Mouse (Mus musculus): ENCODE results near the gene Pitpnc1. TPM values are rescaled to one million over a fixed set of nuclear protein-coding genes. Genes with fewer than 3 reads are reported as not detected.

Pitpnc1 gene
- polyA plus RNA-seq, 1 experiment: not detected

DNA sequence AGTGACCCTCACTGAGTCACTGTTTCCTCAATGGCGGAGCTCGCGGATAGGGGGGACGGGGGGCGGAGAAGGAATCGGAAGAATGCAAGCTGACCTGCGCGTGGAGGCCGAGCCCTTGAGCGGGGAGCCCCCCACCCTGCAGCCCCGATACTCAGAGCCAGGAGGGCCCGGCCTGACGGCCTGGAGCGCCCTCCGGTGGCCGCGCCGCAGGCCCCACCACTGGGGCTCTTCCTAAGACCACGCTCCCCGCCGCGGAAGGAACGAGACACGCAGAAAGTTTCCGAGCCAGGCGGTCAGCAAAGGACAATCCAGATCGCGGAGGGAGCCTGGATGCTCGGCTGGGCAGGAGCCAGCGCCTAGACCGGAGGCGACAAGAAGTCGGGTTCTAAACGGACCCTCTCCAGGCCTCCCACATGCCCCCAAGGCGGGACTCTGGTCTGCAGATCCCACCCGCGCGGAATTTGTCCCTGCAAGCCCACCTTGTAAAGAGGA, 1.4 kb downstream of the Pitpnc1 start:
- TF ChIP-seq CTCF (IDR thresholded peaks at IDR 0.05; ENCODE audit: insufficient read depth, low read depth, low read length) (peak; percentile 99), POLR2A (IDR thresholded peaks at IDR 0.05; ENCODE audit: insufficient read depth, low read depth, low read length) (0 out of 2 replicates have a peak, but pooled peaks have one; percentile 28)

DNA sequence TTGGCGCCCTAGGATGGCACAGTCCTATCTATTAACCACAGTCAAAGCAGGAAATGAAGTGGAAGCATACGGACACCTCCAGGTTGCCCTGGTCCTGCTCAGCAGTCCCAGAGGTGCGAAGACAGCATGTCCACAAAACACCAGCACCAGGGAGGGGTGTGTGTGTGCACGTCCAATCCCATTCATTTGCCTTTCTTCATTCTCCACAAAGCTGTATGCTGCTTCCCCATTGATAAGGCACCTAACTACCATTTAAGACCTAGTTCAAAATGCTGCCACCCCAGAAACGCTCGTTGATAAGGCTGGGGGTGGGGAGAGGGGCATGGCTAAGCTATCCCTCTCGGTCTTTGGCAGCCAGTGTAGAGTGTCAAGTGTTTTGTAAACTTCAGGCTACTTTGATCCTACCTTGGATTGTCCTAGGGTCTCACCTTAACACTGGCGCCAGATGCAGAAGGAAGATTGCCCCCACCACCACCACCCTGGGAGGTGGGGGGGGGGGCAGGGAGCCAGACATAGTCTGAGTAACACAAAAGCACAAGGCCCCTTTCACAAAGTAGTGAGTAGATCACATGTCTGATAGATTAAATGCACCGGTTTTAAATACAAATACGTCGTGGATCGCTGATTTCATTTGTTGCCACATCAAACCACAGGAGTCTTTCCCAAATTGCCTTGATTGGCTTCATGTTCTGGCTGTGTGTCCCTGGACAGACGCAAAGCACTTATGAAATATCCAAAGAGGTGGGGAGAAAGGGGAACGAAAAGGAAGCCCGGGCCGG, 2.1 kb downstream of the Pitpnc1 start:
- TF ChIP-seq POLR2A (IDR thresholded peaks at IDR 0.05; ENCODE audit: insufficient read depth, low read depth, low read length) (no peak), CTCF (IDR thresholded peaks at IDR 0.05; ENCODE audit: insufficient read depth, low read depth, low read length) (no peak)
- 20% methylated on average over 16 of the region's 16 CpGs for WGBS
- Histone ChIP-seq H3K4me3 (ENCODE audit: insufficient read depth, low read depth, low read length) (peak overlapping the region; percentile 84), H3K4me1 (ENCODE audit: control insufficient read depth, insufficient read depth, low read length) (peaks cover 7% of the 10 kb centered on the region), H3K27ac (ENCODE audit: insufficient read depth, low read depth, low read length) (peak overlapping the region; percentile 4; the same call in 1 of the 2 replicates)

More for the DNA sequence above, 1.4 kb downstream of the Pitpnc1 start:
- H3K27ac ChIP-seq (ENCODE audit: insufficient read depth, low read depth, low read length): peak overlapping the region; percentile 27
- H3K4me3 ChIP-seq (ENCODE audit: insufficient read depth, low read depth, low read length): peak overlapping the region; percentile 84
- under 1% methylated on average over 38 of the region's 38 CpGs for WGBS
- H3K4me1 ChIP-seq (ENCODE audit: control insufficient read depth, insufficient read depth, low read length): peaks cover 7% of the 10 kb centered on the region

DNA sequence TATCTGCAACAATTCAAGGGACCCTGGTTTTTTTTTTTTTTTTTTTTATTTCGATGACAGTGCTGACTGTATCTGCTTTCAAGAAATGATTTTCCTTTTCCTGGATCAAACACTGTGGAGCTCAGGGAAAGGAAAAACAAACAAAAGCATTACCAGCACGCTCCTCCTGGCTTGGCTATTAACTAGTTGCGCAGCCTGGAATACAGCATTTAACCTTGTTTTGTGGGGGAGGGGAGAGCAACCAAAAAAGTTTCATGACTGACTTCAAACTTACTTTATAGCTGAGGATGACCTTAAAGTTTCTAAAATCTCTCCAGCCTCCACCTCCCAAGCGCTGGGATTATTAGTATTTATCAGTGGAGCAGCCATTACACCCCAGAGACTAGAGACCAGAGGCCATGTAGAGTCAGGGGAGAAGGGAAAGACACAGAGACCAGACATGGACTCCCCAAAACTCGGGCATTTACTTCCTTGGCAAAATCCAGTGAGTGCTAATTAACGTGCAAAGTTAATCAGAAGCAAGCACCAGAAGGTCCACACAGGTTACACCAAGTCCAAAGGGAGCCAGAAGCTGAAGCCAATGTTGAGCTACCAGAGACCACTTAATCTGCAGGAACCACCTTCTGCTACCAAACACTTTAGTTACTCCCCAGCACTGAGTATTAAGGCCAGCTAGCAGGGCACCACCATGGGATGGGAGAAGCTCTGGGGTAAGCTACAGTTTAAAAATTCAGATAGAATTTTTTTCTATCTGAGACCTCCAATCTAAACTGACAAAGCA, 3.7 kb downstream of the Pitpnc1 start:
- peaks cover 7% of the 10 kb centered on the region for H3K4me1 ChIP-seq (ENCODE audit: control insufficient read depth, insufficient read depth, low read length)
- H3K27ac ChIP-seq (ENCODE audit: insufficient read depth, low read depth, low read length): no peak overlapping the region
- TF ChIP-seq POLR2A (IDR thresholded peaks at IDR 0.05; ENCODE audit: insufficient read depth, low read depth, low read length) (no peak), CTCF (IDR thresholded peaks at IDR 0.05; ENCODE audit: insufficient read depth, low read depth, low read length) (no peak)
- H3K4me3 ChIP-seq (ENCODE audit: insufficient read depth, low read depth, low read length): no peak overlapping the region
- whole genome bisulfite sequencing: 72% methylated on average over 6 of the region's 6 CpGs

DNA sequence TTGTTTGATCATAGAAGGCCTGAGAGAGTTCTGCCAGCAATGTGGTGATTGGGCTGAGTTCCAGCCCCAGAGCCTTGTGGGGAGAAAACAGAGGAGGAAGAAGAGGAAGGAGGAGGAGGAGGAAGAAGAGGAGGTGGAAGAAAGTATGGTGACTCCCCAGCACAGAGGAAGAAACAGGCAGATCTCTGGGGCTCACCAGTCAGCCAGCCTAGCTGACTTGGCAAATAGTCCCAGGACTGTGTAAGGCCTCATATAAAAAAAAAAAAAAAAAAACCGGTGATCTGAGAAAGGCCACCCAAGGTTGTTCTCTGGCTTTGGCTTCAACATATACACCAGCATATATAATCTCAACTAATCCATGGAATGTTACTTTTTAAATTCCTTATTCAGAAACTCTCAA, 4.5 kb downstream of the Pitpnc1 start:
- Histone ChIP-seq H3K27ac (ENCODE audit: insufficient read depth, low read depth, low read length) (no peak overlapping the region), H3K4me1 (ENCODE audit: control insufficient read depth, insufficient read depth, low read length) (peaks cover 5% of the 10 kb centered on the region), H3K4me3 (ENCODE audit: insufficient read depth, low read depth, low read length) (no peak overlapping the region)
- no peak for TF ChIP-seq CTCF (IDR thresholded peaks at IDR 0.05; ENCODE audit: insufficient read depth, low read depth, low read length)
- TF ChIP-seq POLR2A (IDR thresholded peaks at IDR 0.05; ENCODE audit: insufficient read depth, low read depth, low read length): no peak
- 38% methylated on average over 1 of the region's 1 CpGs for WGBS

DNA sequence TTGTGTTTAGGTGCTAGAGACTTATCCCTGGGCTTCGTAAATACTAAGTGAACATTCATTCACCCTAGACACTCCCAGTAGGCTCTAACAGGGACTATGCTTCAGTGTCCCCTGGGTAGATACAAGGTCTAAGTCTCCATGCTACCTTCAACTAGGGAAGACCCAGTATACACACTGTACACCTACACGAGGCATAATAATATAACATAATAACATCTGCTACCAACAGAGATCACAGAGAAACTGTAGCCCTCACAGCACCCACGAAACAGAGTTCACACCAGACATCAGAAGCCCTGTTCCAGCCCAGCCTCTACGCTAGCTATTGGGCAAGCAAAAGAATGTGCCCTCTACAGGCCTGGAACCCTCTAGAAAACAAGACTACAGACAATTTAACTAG, 5.5 kb downstream of the Pitpnc1 start:
- WGBS: 89% methylated on average over 4 of the region's 4 CpGs
- peaks cover 5% of the 10 kb centered on the region; the same call in 1 of the 2 replicates for H3K4me1 ChIP-seq (ENCODE audit: control insufficient read depth, insufficient read depth, low read length)
- H3K4me3 ChIP-seq (ENCODE audit: insufficient read depth, low read depth, low read length): no peak overlapping the region
- no peak overlapping the region for H3K27ac ChIP-seq (ENCODE audit: insufficient read depth, low read depth, low read length)
- no peak for TF ChIP-seq POLR2A (IDR thresholded peaks at IDR 0.05; ENCODE audit: insufficient read depth, low read depth, low read length)
- no peak for TF ChIP-seq CTCF (IDR thresholded peaks at IDR 0.05; ENCODE audit: insufficient read depth, low read depth, low read length)

DNA sequence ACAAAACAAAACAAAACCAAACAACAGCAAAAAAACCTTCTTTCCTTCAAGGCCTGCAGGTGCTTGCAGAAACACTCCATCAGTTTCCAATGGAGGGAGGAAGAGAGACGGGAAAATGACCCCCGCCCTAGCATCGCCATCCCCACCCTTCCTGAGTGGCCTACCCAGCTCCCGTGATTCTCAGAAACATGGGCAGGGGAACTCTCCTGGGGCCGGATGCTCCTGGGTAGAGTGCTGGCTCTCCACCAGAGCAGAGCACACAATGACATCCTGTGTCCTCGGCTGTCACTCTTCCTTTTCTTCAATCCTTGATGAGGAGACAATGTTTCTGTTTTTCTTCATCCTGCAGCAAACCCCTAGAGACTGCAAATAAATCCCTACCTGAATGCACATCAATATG, 6.4 kb downstream of the Pitpnc1 start:
- Histone ChIP-seq H3K4me3 (ENCODE audit: insufficient read depth, low read depth, low read length) (no peak overlapping the region), H3K27ac (ENCODE audit: insufficient read depth, low read depth, low read length) (no peak overlapping the region), H3K4me1 (ENCODE audit: control insufficient read depth, insufficient read depth, low read length) (peaks cover 5% of the 10 kb centered on the region; the same call in 1 of the 2 replicates)
- TF ChIP-seq CTCF (IDR thresholded peaks at IDR 0.05; ENCODE audit: insufficient read depth, low read depth, low read length) (no peak), POLR2A (IDR thresholded peaks at IDR 0.05; ENCODE audit: insufficient read depth, low read depth, low read length) (no peak)
- WGBS: 68% methylated on average over 6 of the region's 6 CpGs

DNA sequence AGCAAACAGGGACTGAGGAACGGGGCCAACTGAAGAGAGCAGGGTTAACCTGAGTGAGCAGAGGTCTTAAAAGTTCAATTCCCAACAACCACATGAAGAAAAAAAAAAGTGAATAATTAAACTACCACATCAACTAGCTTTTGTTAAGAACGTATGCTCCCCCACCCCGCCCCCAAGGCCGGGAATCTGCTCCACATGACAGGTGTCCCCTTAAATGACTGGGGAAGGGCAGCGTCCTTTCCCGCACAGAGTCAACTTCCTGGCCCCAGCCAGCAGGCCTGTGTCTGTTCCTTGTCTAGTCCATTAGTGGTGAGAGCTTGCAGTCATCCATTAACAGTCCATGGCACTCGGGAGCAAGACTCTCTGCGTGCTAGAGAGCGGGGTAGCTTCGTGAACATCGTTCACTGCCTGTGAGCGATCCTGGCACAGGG, 7.2 kb downstream of the Pitpnc1 start:
- Histone ChIP-seq H3K27ac (ENCODE audit: insufficient read depth, low read depth, low read length) (no peak overlapping the region), H3K4me1 (ENCODE audit: control insufficient read depth, insufficient read depth, low read length) (peaks cover 5% of the 10 kb centered on the region), H3K4me3 (ENCODE audit: insufficient read depth, low read depth, low read length) (no peak overlapping the region)
- no peak for TF ChIP-seq CTCF (IDR thresholded peaks at IDR 0.05; ENCODE audit: insufficient read depth, low read depth, low read length)
- TF ChIP-seq POLR2A (IDR thresholded peaks at IDR 0.05; ENCODE audit: insufficient read depth, low read depth, low read length): no peak
- 87% methylated on average over 12 of the region's 12 CpGs for WGBS

DNA sequence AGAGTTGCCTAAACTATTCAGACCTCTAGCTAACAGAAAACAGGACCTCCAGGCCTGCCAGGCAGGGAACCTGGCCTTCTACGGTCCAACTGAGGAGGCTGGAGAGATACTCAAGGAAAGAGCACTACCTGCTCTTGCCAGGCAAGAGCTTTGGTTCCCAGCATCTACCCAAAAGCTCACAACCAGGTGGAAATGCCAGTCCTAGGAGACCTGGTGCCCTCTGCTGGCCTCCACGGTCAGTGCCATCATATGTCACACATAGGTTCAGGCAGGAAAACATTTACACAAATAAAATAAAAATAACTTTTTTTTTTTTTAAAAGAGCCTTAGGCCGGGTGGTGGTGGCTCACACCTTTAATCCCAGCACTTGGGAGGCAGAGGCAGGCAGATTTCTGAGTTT, 8.0 kb downstream of the Pitpnc1 start:
- no peak for TF ChIP-seq POLR2A (IDR thresholded peaks at IDR 0.05; ENCODE audit: insufficient read depth, low read depth, low read length)
- TF ChIP-seq CTCF (IDR thresholded peaks at IDR 0.05; ENCODE audit: insufficient read depth, low read depth, low read length): no peak
- Histone ChIP-seq H3K27ac (ENCODE audit: insufficient read depth, low read depth, low read length) (no peak overlapping the region), H3K4me3 (ENCODE audit: insufficient read depth, low read depth, low read length) (no peak overlapping the region), H3K4me1 (ENCODE audit: control insufficient read depth, insufficient read depth, low read length) (peaks cover 5% of the 10 kb centered on the region)
- 97% methylated on average over 3 of the region's 3 CpGs for WGBS

DNA sequence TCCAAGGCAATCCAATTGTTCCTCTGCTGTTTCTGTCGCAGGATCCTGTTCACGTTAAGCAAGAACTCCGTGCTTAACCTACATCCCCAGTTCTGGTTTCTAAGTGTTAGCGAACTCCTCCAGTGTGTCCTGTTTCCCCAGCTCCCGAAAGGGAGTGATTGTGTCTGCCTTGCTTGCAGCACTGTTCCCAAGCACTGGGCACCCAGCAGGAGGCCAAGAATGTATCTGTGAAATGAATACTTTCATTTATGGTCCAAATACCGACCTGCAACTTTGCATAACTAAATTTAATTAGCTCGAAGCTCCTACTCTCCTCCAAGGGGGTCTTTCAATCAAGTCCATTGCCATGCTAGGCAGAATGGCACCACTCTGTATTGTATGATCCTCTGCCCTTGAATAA, 10.7 kb downstream of the Pitpnc1 start:
- H3K27ac ChIP-seq (ENCODE audit: insufficient read depth, low read depth, low read length): no peak overlapping the region
- no peak overlapping the region for H3K4me3 ChIP-seq (ENCODE audit: insufficient read depth, low read depth, low read length)
- WGBS: 59% methylated on average over 7 of the region's 7 CpGs
- H3K4me1 ChIP-seq (ENCODE audit: control insufficient read depth, insufficient read depth, low read length): peaks cover 5% of the 10 kb centered on the region
- TF ChIP-seq CTCF (IDR thresholded peaks at IDR 0.05; ENCODE audit: insufficient read depth, low read depth, low read length) (no peak), POLR2A (IDR thresholded peaks at IDR 0.05; ENCODE audit: insufficient read depth, low read depth, low read length) (no peak)
